Mouse (Mus musculus): ENCODE measurements around the gene St3gal2.

DNA sequence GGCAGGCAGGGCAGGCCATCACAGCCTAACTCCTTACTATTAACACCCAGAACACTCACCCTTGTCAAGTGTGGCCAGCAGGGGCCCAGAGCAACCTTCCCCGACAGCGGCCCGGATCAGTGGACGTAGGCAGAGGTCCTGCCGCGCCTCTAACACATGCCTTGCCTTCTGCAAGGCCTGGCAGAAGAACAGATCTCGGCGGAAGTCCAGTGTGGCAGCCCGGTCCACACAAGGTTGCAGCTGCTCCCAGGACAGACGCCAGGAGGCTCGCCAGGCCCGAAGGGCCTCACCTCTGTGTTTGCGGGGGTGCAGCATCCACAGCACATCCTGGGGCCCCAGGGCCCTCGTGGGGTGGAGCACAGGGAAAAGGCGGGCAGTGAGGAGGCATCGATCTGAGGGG, 30.9 kb upstream of the St3gal2 start:
- TF ChIP-seq GATA1 (IDR thresholded peaks at IDR 0.05; ENCODE audit: low read length), result no peak
- no peak for TF ChIP-seq TAL1 (IDR thresholded peaks at IDR 0.05; ENCODE audit: low read length)
